Mouse (Mus musculus) CH12.LX (cell line): ENCODE data around the gene Mkln1. TPM values are rescaled to one million over a fixed set of nuclear protein-coding genes. Genes with fewer than 3 reads are reported as not detected.

ENCODE experiments used
- DNase-seq: peaks from one replicate; pipeline ENCODE4 v3.0.0-alpha.2; 2013; ENCODE audit errors: extremely low read depth
- H3K27ac ChIP-seq: 2 replicates; pipeline ENCODE4 v1.5.1; 2012; ENCODE audit warnings: low read depth, mild to moderate bottlenecking, control low read depth, moderate library complexity; ENCODE audit not compliant: insufficient read depth
- H3K27me3 ChIP-seq: replicated peaks from 2 replicates; pipeline ENCODE3; 2012; ENCODE audit warnings: inconsistent platforms
- H3K36me3 ChIP-seq, 2 experiments: replicated peaks in 1 of 2; 2 replicates each; pipeline versions ENCODE3 to v1.6.1; 2012; ENCODE audit warnings: inconsistent platforms in 1 of 2, low read length in 1 of 2, mild to moderate bottlenecking in 1 of 2, mixed read lengths in 1 of 2, moderate library complexity in 1 of 2; ENCODE audit not compliant: control insufficient read depth in 1 of 2, insufficient read depth in 1 of 2
- H3K4me1 ChIP-seq, 2 experiments: 2 replicates each; pipeline ENCODE4 v1.6.1; 2012; ENCODE audit warnings: inconsistent platforms in 1 of 2, moderate library complexity in 1 of 2; ENCODE audit not compliant: insufficient read depth in 2 of 2, control insufficient read depth in 1 of 2
- H3K4me2 ChIP-seq: 2 replicates; pipeline ENCODE4 v1.6.1; 2012; ENCODE audit warnings: low read depth, mild to moderate bottlenecking, control low read depth; ENCODE audit not compliant: poor library complexity, insufficient read depth, severe bottlenecking
- H3K4me3 ChIP-seq, 3 experiments: fragments of 150-350 bp in 1 of 3; sonication (generic) in 1 of 3; replicated peaks in 1 of 3; 2 replicates each; pipeline versions ENCODE3 to v1.5.1; 2011 to 2012; ENCODE audit warnings: low read depth in 2 of 3, low read length in 2 of 3, mild to moderate bottlenecking in 2 of 3, moderate library complexity in 2 of 3, control low read depth in 1 of 3, improper control_type of control experiment in 1 of 3, inconsistent platforms in 1 of 3, mixed read lengths in 1 of 3; ENCODE audit not compliant: poor library complexity in 1 of 3
- H3K79me2 ChIP-seq: replicated peaks from 2 replicates; pipeline ENCODE4 v1.6.1; 2012; ENCODE audit warnings: mild to moderate bottlenecking, moderate library complexity; ENCODE audit not compliant: control insufficient read depth, poor library complexity, insufficient read depth, severe bottlenecking; ENCODE audit errors: extremely low read depth
- H3K9ac ChIP-seq: 2 replicates; pipeline ENCODE4 v1.6.1; 2012; ENCODE audit warnings: low read depth, mild to moderate bottlenecking, control low read depth, moderate library complexity; ENCODE audit not compliant: insufficient read depth
- H3K9me3 ChIP-seq: replicated peaks from 2 replicates; pipeline ENCODE3; 2012; ENCODE audit warnings: low read length, inconsistent platforms, mixed read lengths
- CTCF ChIP-seq, 2 experiments: IDR thresholded peaks in 1 of 2; conservative IDR thresholded peaks in 1 of 2; 2 replicates each; pipeline ENCODE4 v1.5.1; 2011 to 2012; ENCODE audit warnings: low read depth in 2 of 2, low read length in 2 of 2, improper control_type of control experiment in 1 of 2, inconsistent platforms in 1 of 2, mild to moderate bottlenecking in 1 of 2, moderate library complexity in 1 of 2
- E2F4 ChIP-seq: IDR thresholded peaks from 2 replicates; pipeline ENCODE4 v1.6.1; 2011; ENCODE audit warnings: low read depth, low read length, improper control_type of control experiment; ENCODE audit not compliant: insufficient replicate concordance
- ELF1 ChIP-seq: IDR thresholded peaks from 2 replicates; pipeline ENCODE4 v1.6.1; 2014; ENCODE audit warnings: low read depth, mild to moderate bottlenecking, inconsistent platforms, low read length, improper control_type of control experiment
- ETS1 ChIP-seq: conservative IDR thresholded peaks from 2 replicates; pipeline ENCODE4 v1.6.1; 2012; ENCODE audit warnings: low read depth, mild to moderate bottlenecking, inconsistent platforms, low read length, improper control_type of control experiment, moderate library complexity
- HCFC1 ChIP-seq: IDR thresholded peaks from 2 replicates; pipeline ENCODE4 v1.6.1; 2012; ENCODE audit warnings: low read depth, mild to moderate bottlenecking, inconsistent platforms, low read length, improper control_type of control experiment
- IRF4 ChIP-seq: IDR thresholded peaks from 2 replicates; pipeline ENCODE4 v1.6.1; 2014; ENCODE audit warnings: low read depth, mild to moderate bottlenecking, inconsistent platforms, low read length, improper control_type of control experiment
- JUN ChIP-seq: IDR thresholded peaks from 2 replicates; pipeline ENCODE4 v1.6.1; 2011; ENCODE audit warnings: low read depth, mild to moderate bottlenecking, low read length, improper control_type of control experiment, moderate library complexity; ENCODE audit not compliant: insufficient read depth
- MAFK ChIP-seq: IDR thresholded peaks from 2 replicates; pipeline ENCODE4 v1.6.1; 2011; ENCODE audit warnings: low read length, improper control_type of control experiment; ENCODE audit not compliant: insufficient replicate concordance
- MEF2A ChIP-seq: IDR thresholded peaks from 2 replicates; pipeline ENCODE4 v1.6.1; 2014; ENCODE audit warnings: low read depth, mild to moderate bottlenecking, inconsistent platforms, low read length, improper control_type of control experiment, borderline replicate concordance
- MXI1 ChIP-seq: IDR thresholded peaks from 2 replicates; pipeline ENCODE4 v1.6.1; 2011; ENCODE audit warnings: mild to moderate bottlenecking, low read depth, low read length, improper control_type of control experiment
- MYC ChIP-seq: IDR thresholded peaks from 2 replicates; pipeline ENCODE4 v1.6.1; 2011; ENCODE audit warnings: low read depth, mild to moderate bottlenecking, improper control_type of control experiment, low read length
- PAX5 ChIP-seq: IDR thresholded peaks from 2 replicates; pipeline ENCODE4 v1.6.1; 2012; ENCODE audit warnings: low read length, inconsistent platforms, mixed read lengths
- POLR2A ChIP-seq: IDR thresholded peaks from 2 replicates; pipeline ENCODE4 v1.6.1; 2011; ENCODE audit warnings: low read depth, mild to moderate bottlenecking, improper control_type of control experiment, low read length
- RCOR1 ChIP-seq: conservative IDR thresholded peaks from 2 replicates; pipeline ENCODE4 v1.6.1; 2012; ENCODE audit warnings: low read depth, mild to moderate bottlenecking, inconsistent platforms, low read length, improper control_type of control experiment
- SIN3A ChIP-seq: IDR thresholded peaks from 2 replicates; pipeline ENCODE4 v1.6.1; 2012; ENCODE audit warnings: low read length, improper control_type of control experiment, inconsistent platforms
- SMC3 ChIP-seq: IDR thresholded peaks from 2 replicates; pipeline ENCODE4 v1.6.1; 2011; ENCODE audit warnings: low read depth, low read length, improper control_type of control experiment
- TBP ChIP-seq: conservative IDR thresholded peaks from 2 replicates; pipeline ENCODE4 v1.6.1; 2011; ENCODE audit warnings: low read depth, low read length, improper control_type of control experiment
- USF1 ChIP-seq: IDR thresholded peaks from 2 replicates; pipeline ENCODE4 v1.6.1; 2014; ENCODE audit warnings: low read depth, mild to moderate bottlenecking, inconsistent platforms, low read length, improper control_type of control experiment
- ZMIZ1 ChIP-seq: IDR thresholded peaks from 2 replicates; pipeline ENCODE4 v1.6.1; 2012; ENCODE audit warnings: low read depth, mild to moderate bottlenecking, inconsistent platforms, low read length, improper control_type of control experiment
- ZNF384 ChIP-seq: IDR thresholded peaks from 2 replicates; pipeline ENCODE4 v1.6.1; 2012; ENCODE audit warnings: low read depth, low read length, improper control_type of control experiment, inconsistent platforms
- dilution Hi-C: fragments of 300-500 bp; cut with MboI; formaldehyde crosslinking; loops from 2 replicates; pipeline ENCODE4 v1.14.3; 2020; ENCODE audit warnings: low sequenced_read_pairs; ENCODE audit not compliant: extremely low pct_unique_long_range_greater_than_20kb, extremely low pct_ligation_motif_present
- in situ Hi-C: fragments of 300-500 bp; cut with MboI; formaldehyde crosslinking; loops from 3 replicates; pipeline ENCODE4 v1.14.3; 2019; ENCODE audit warnings: low sequenced_read_pairs, low pct_ligation_motif_present, low pct_unique_long_range_greater_than_20kb, mixed read lengths
- polyA plus RNA-seq: library from polyadenylated mRNA; unstranded; fragments of >175 nt; gene quantifications from 2 replicates; pipeline ENCODE4 v1.2.1, GENCODE M21; 2012; ENCODE audit warnings: low read depth; ENCODE audit not compliant: insufficient read length
- total RNA-seq, 2 experiments: library from RNA; depleted of rRNA; stranded (reverse); fragments of 300-350 nt in 1 of 2; fragments of >200 nt in 1 of 2; gene quantifications; 2 replicates each; pipeline ENCODE4 v1.2.3; 2012 to 2014

Gene Mkln1
- total and polyA plus RNA-seq, 3 experiments, result 79.6 to 127 (median 115) TPM

GRCm38 (mm10) chr6:31556460-31557100 lies 158.0 kb downstream of the Mkln1 start:
- in situ Hi-C loops, result no loop called here
- H3K9ac ChIP-seq, result no peak overlapping the region
- H3K4me2 ChIP-seq, result no peak overlapping the region
- H3K27me3 ChIP-seq, result peaks cover 92% of the 10 kb centered on the region
- H3K9me3 ChIP-seq, result no peaks in the 10 kb centered on the region
- no peaks in the 10 kb centered on the region for H3K79me2 ChIP-seq
- no peak overlapping the region for H3K27ac ChIP-seq
- no peaks in the 10 kb centered on the region for H3K36me3 ChIP-seq
- TF ChIP-seq SMC3 (no peak), JUN (no peak), E2F4 (no peak), POLR2A (no peak), HCFC1 (no peak)
- TF ChIP-seq, all 38 proteins: peak for 0
- no peak for DNase-seq
- Histone ChIP-seq H3K4me1 (no peaks in the 10 kb centered on the region), H3K4me3 (no peak overlapping the region)
- dilution Hi-C loops, result no loop called here

- Histone ChIP-seq H3K27ac (no peak overlapping the region), H3K27me3 (peaks cover 89% of the 10 kb centered on the region), H3K4me2 (no peak overlapping the region), H3K9ac (no peak overlapping the region), H3K4me3 (no peak overlapping the region), H3K4me1 (no peaks in the 10 kb centered on the region), H3K79me2 (no peaks in the 10 kb centered on the region), H3K9me3 (no peaks in the 10 kb centered on the region), H3K36me3 (no peaks in the 10 kb centered on the region)
- dilution Hi-C loops (no loop called here), in situ Hi-C loops (no loop called here)
- DNase-seq, result no peak
- TF ChIP-seq USF1 (no peak), TBP (no peak), MYC (no peak), ZMIZ1 (no peak), PAX5 (no peak), CTCF (conservative IDR thresholded peaks at IDR 0.05 in 1 of 2, IDR thresholded peaks at IDR 0.05 in 1 of 2; ENCODE audit: low read depth in 2 of 2, low read length in 2 of 2) (no peak), MXI1 (no peak), ELF1 (no peak), IRF4 (no peak), MEF2A (no peak), ZNF384 (no peak), ETS1 (no peak), POLR2A (no peak), E2F4 (no peak), SIN3A (no peak), RCOR1 (no peak), MAFK (no peak)
- TF ChIP-seq, all 38 proteins: peak for 0
Measured at GRCm38 (mm10) chr6:31560138-31560959, 161.8 kb downstream of the Mkln1 start.
